Comparison of ENCODE assay signal across 27 mouse cellular contexts in the genomic region with DNA sequence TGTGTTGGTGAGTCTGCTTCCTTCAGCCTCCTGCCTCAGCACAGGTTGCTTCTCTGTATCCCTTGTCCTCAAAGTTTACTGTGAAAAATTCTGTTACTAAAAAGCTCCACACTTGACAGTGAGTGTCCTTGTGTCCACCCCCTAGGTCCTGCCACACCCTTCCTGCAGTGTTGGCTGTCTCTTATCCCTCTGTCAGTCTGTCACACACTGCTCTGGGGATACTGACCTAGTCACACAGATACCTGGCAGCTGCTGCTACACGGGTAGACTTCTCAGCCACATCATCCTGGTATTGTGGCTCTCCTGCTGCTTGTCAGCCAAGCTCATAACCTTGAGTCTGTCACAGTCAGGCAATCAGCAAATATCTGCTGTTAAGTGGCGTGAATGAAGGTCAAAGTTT. TPM values are rescaled to one million over a fixed set of nuclear protein-coding genes. Genes with fewer than 3 reads are reported as not detected.
DNase-seq lines count a peak whose midpoint lies in the region; ATAC-seq and TF ChIP-seq lines count a peak whose summit lies in the region.
"Had no signal": no experiment of that assay in that cellular context is flagged by ENCODE, and none has a peak within 500 bp of the region (broad histone marks: within the 10 kb centered on the region; RNA-seq: fewer than 3 reads in every experiment).

No protein-coding gene starts in this region.

- H3K4me1 ChIP-seq in kidney, adult 2 months (ENCODE audit: control insufficient read depth, insufficient read depth, low read length) = no peaks in the 10 kb centered on the region
- H3K4me1 ChIP-seq in kidney, embryonic 14.5 days (ENCODE audit: control insufficient read depth, insufficient read depth, low read length) = 0 out of 2 replicates have a peak, but pooled peaks cover 4% of the 10 kb centered on the region
- H3K4me1 ChIP-seq in bone marrow, adult 2 months (ENCODE audit: control insufficient read depth, insufficient read depth, low read length) = no peaks in the 10 kb centered on the region; the same call in 1 of the 2 replicates
- H3K4me1 ChIP-seq in liver, embryonic 15.5 days (replicated peaks) = peaks cover 47% of the 10 kb centered on the region
- H3K4me1 ChIP-seq: embryonic facial prominence, embryonic 13.5 days; limb, embryonic 15.5 days; midbrain, embryonic 12.5 days had no signal

- ATAC-seq in kidney, embryonic 14.5 days (ENCODE audit: low FRiP score, low TSS enrichment) = no peak
- ATAC-seq in erythroid progenitor cell, adult 5-6 weeks (replicated peaks; ENCODE audit: low FRiP score, poor library complexity, severe bottlenecking) = peak; percentile 81
- peak; percentile 81 for ATAC-seq in liver, embryonic 15.5 days (ENCODE audit: insufficient read depth)
- ATAC-seq: CD4-positive, CD25-positive, alpha-beta regulatory T cell, adult 4 months; forebrain, embryonic 15.5 days; intestine, postnatal 0 days had no signal

- no peaks in the 10 kb centered on the region for H3K9me3 ChIP-seq in kidney, embryonic 14.5 days (ENCODE audit: control insufficient read depth, low read length)
- H3K9me3 ChIP-seq in liver, embryonic 15.5 days (replicated peaks) = no peaks in the 10 kb centered on the region
- H3K9me3 ChIP-seq: embryonic facial prominence, embryonic 13.5 days; forebrain, embryonic 15.5 days; heart, embryonic 13.5 days; hindbrain, embryonic 12.5 days; limb, embryonic 15.5 days; midbrain, embryonic 12.5 days had no signal

- WGBS in kidney, adult 2 months = 58% methylated on average over 2 of the region's 2 CpGs
- 65% methylated on average over 2 of the region's 2 CpGs for WGBS in kidney, embryonic 14.5 days
- WGBS in bone marrow, adult 2 months = 66% methylated on average over 2 of the region's 2 CpGs
- 44% methylated on average over 2 of the region's 2 CpGs for WGBS in liver, embryonic 15.5 days (ENCODE audit: insufficient replicate concordance)

- no peak for TF ChIP-seq CTCF in kidney, adult 2 months (conservative IDR thresholded peaks at IDR 0.05; ENCODE audit: insufficient read depth, insufficient read length, low read depth, low read length)
- no peak for TF ChIP-seq CTCF in bone marrow, adult 2 months (IDR thresholded peaks at IDR 0.05; ENCODE audit: control insufficient read depth, insufficient read depth, low read length)

- no peak overlapping the region for H3K27ac ChIP-seq in kidney, adult 2 months (ENCODE audit: insufficient read depth, low read depth, low read length)
- no peak overlapping the region for H3K27ac ChIP-seq in kidney, embryonic 14.5 days (ENCODE audit: low read depth, low read length)
- H3K27ac ChIP-seq in bone marrow, adult 2 months (ENCODE audit: control insufficient read depth, insufficient read depth, low read depth, low read length, poor library complexity) = peak overlapping the region; percentile 59; the same call in 1 of the 2 replicates
- H3K27ac ChIP-seq in liver, embryonic 15.5 days (replicated peaks) = peak overlapping the region; percentile 52
- H3K27ac ChIP-seq: embryonic facial prominence, embryonic 13.5 days; forebrain, embryonic 15.5 days; heart, adult 2 months; heart, embryonic 13.5 days; hindbrain, embryonic 12.5 days; kidney, postnatal 0 days; limb, embryonic 15.5 days; midbrain, embryonic 12.5 days had no signal

- DNase-seq in kidney, adult 2 months = peak; percentile 28
- DNase-seq in retina, postnatal 1 day = no peak
- no peak for DNase-seq in adrenal gland, postnatal 10 days
- DNase-seq in heart, adult 11 months = no peak
- DNase-seq: cerebellum, adult 2 months; cerebellum, postnatal 36 days; embryo, embryonic 11 days; gastrocnemius, postnatal 25 days; heart, adult 2 months; heart, postnatal 14 days; layer of hippocampus, adult 9-11 months; left cerebral cortex, postnatal 4 days; thymus, postnatal 14 days had no signal

- no peak overlapping the region for H3K9ac ChIP-seq in kidney, embryonic 14.5 days (ENCODE audit: low read depth, low read length)
- peak overlapping the region; percentile 6; the same call in 1 of the 2 replicates for H3K9ac ChIP-seq in liver, embryonic 15.5 days
- H3K9ac ChIP-seq: embryonic facial prominence, embryonic 13.5 days; forebrain, embryonic 15.5 days; heart, embryonic 13.5 days; hindbrain, embryonic 12.5 days; limb, embryonic 15.5 days; midbrain, embryonic 12.5 days had no signal

- H3K4me2 ChIP-seq in kidney, embryonic 14.5 days (replicated peaks; ENCODE audit: low read depth, low read length) = no peak overlapping the region
- H3K4me2 ChIP-seq in liver, embryonic 15.5 days = peak overlapping the region; percentile 54
- H3K4me2 ChIP-seq: embryonic facial prominence, embryonic 13.5 days; forebrain, embryonic 15.5 days; heart, embryonic 13.5 days; hindbrain, embryonic 12.5 days; limb, embryonic 15.5 days; midbrain, embryonic 12.5 days had no signal

- H3K4me3 ChIP-seq in kidney, adult 2 months (ENCODE audit: insufficient read depth, low read depth, low read length) = no peak overlapping the region
- no peak overlapping the region for H3K4me3 ChIP-seq in kidney, embryonic 14.5 days (ENCODE audit: low read length)
- H3K4me3 ChIP-seq in bone marrow, adult 2 months (replicated peaks; ENCODE audit: control insufficient read depth, low read depth, low read length) = peak overlapping the region; percentile 45
- no peak overlapping the region for H3K4me3 ChIP-seq in liver, embryonic 15.5 days (replicated peaks)
- H3K4me3 ChIP-seq: embryonic facial prominence, embryonic 13.5 days; forebrain, embryonic 15.5 days; heart, adult 2 months; heart, embryonic 13.5 days; hindbrain, embryonic 12.5 days; limb, embryonic 15.5 days; midbrain, embryonic 12.5 days had no signal

- TF ChIP-seq POLR2A in kidney, adult 2 months (IDR thresholded peaks at IDR 0.05; ENCODE audit: low read depth, low read length) = no peak
- no peak for TF ChIP-seq POLR2A in bone marrow, adult 2 months (IDR thresholded peaks at IDR 0.05; ENCODE audit: borderline replicate concordance, control insufficient read depth, low read depth, low read length)

- H3K27me3 ChIP-seq in kidney, adult 2 months (replicated peaks; ENCODE audit: control insufficient read depth, insufficient read depth, low read length) = no peaks in the 10 kb centered on the region
- H3K27me3 ChIP-seq in kidney, embryonic 14.5 days (ENCODE audit: control insufficient read depth, insufficient read depth, low read length) = no peaks in the 10 kb centered on the region
- no peaks in the 10 kb centered on the region for H3K27me3 ChIP-seq in liver, embryonic 15.5 days
- H3K27me3 ChIP-seq: embryonic facial prominence, embryonic 13.5 days; forebrain, embryonic 15.5 days; hindbrain, embryonic 12.5 days; limb, embryonic 15.5 days had no signal

- no peaks in the 10 kb centered on the region for H3K36me3 ChIP-seq in kidney, adult 2 months (ENCODE audit: control insufficient read depth, insufficient read depth, low read length)
- H3K36me3 ChIP-seq in kidney, embryonic 14.5 days (ENCODE audit: control insufficient read depth, insufficient read depth, low read length) = peaks cover 3% of the 10 kb centered on the region; the same call in 1 of the 2 replicates
- H3K36me3 ChIP-seq in liver, embryonic 15.5 days (replicated peaks) = no peaks in the 10 kb centered on the region
- H3K36me3 ChIP-seq: embryonic facial prominence, embryonic 13.5 days; forebrain, embryonic 15.5 days; heart, embryonic 13.5 days; hindbrain, embryonic 12.5 days; limb, embryonic 15.5 days; midbrain, embryonic 12.5 days had no signal

RNA-seq across cellular contexts. Expression of gene Fgd5, which starts 14.1 kb away (rescaled TPM):
- polyA plus RNA-seq in kidney, adult 2 months (2012; rRNA removed) = 11.6 and 12.2 TPM in 2 replicates
- polyA plus RNA-seq in kidney, embryonic 14.5 days (2014; fragmentation: Nextera tagmentation; extraction: Ambion mirVana) = 9.7 and 14.0 TPM in 2 replicates
- polyA plus RNA-seq in bone marrow, adult 2 months (2011; ENCODE audit: insufficient read depth, insufficient read length, low replicate concordance, missing spikeins) = 1.1 and 3.7 TPM in 2 replicates
- not detected in 2 replicates for total RNA-seq in erythroid progenitor cell, adult 5-6 weeks (2015; ENCODE audit: low replicate concordance)
- 0.61 TPM in 1 of 2 replicates, not detected in the other for total RNA-seq in erythroid progenitor cell, adult 5-6 weeks (2017; ENCODE audit: low replicate concordance)
- polyA plus RNA-seq in liver, embryonic 15.5 days (2015; fragmentation: Nextera tagmentation; extraction: Ambion mirVana) = 2.0 and 2.8 TPM in 2 replicates
- total RNA-seq in adrenal gland, postnatal 10 days (2021) = 10 to 100 TPM; 21.8 to 27.4 TPM
- total RNA-seq: neutrophil, adult 5-6 weeks had no signal

Comparison
In these comparisons a context has a peak if more than half of its experiments do, and no peak if none do; other contexts are left out.
1. H3K27ac ChIP-seq: peak in bone marrow, adult 2 months (single experiment) and liver, embryonic 15.5 days (single experiment); none in kidney, adult 2 months (single experiment) and kidney, embryonic 14.5 days (single experiment).